Mouse (Mus musculus) heart, embryonic 16.5 days (tissue): Measurements from ENCODE around the gene Tmem203. TPM values are rescaled to one million over a fixed set of nuclear protein-coding genes. Genes with fewer than 3 reads are reported as not detected.

Experiments used
- ATAC-seq: fragments of 200-750 bp; cut with Nextera tagmentation; replicated peaks from 2 replicates; pipeline ENCODE4 v1.8.0; 2017; ENCODE audit warnings: moderate number of reproducible peaks; ENCODE audit not compliant: insufficient read depth, low FRiP score; ENCODE audit errors: extremely low read depth
- H3K27ac ChIP-seq: fragments of 300-500 bp; sonication (generic); 2 replicates; pipeline ENCODE4 v1.5.1; 2014; ENCODE audit warnings: mild to moderate bottlenecking, low read length, control low read depth, moderate library complexity
- H3K27me3 ChIP-seq: fragments of 300-500 bp; sonication (generic); 2 replicates; pipeline ENCODE4 v1.6.1; 2014; ENCODE audit warnings: low read length, mixed read lengths; ENCODE audit not compliant: control insufficient read depth, insufficient read depth
- H3K36me3 ChIP-seq: fragments of 300-500 bp; sonication (generic); 2 replicates; pipeline ENCODE4 v1.6.1; 2014; ENCODE audit not compliant: control insufficient read depth, insufficient read depth
- H3K4me1 ChIP-seq: fragments of 300-500 bp; sonication (generic); 2 replicates; pipeline ENCODE4 v1.6.1; 2014; ENCODE audit warnings: low read length, mixed read lengths; ENCODE audit not compliant: control insufficient read depth, insufficient read depth
- H3K4me2 ChIP-seq: fragments of 300-500 bp; sonication (generic); 2 replicates; pipeline ENCODE4 v1.6.1; 2014; ENCODE audit warnings: low read depth, mild to moderate bottlenecking, control low read depth, low read length
- H3K4me3 ChIP-seq: fragments of 300-500 bp; sonication (generic); 2 replicates; pipeline ENCODE4 v1.5.1; 2014; ENCODE audit warnings: mild to moderate bottlenecking, control low read depth, low read length
- H3K9ac ChIP-seq: fragments of 300-500 bp; sonication (generic); 2 replicates; pipeline ENCODE4 v1.6.1; 2014; ENCODE audit warnings: low read length, control low read depth
- H3K9me3 ChIP-seq: fragments of 300-500 bp; sonication (generic); replicated peaks from 2 replicates; pipeline ENCODE4 v1.6.1; 2016; ENCODE audit warnings: low read length; ENCODE audit not compliant: control insufficient read depth
- WGBS: fragments of 180-500 bp; shearing (Covaris S2); extraction: QIAGEN DNeasy Blood & Tissue Kit; methylation state at CpG from one replicate; pipeline ENCODE4 v1.1.7; 2014; 5-methylcytosine and 5-hydroxymethylcytosine counted together
- polyA plus RNA-seq: library from polyadenylated mRNA; unstranded; fragments of >200 nt; fragmentation: Nextera tagmentation; extraction: Ambion mirVana; gene quantifications from 2 replicates; pipeline ENCODE4 v1.2.1, GENCODE M21; 2015

The Tmem203 gene
- polyA plus RNA-seq, 1 experiment from 2014 or later: 15.1 TPM

GRCm38 (mm10) chr2:25223681-25224491, 31.4 kb upstream of the Tmem203 start:
- 1% methylated on average over 52 of the region's 53 CpGs for WGBS

GRCm38 (mm10) chr2:25224492-25224765, 30.8 kb upstream of the Tmem203 start, which contains the start of gene Tubb4b:
Tubb4b (minus strand) TSS chr2:25224702.
- under 1% methylated on average over 17 of the region's 17 CpGs for WGBS
- ATAC-seq: no peak
- Histone ChIP-seq H3K4me1 (peaks cover 12% of the 10 kb centered on the region), H3K36me3 (peaks cover 7% of the 10 kb centered on the region; the same call in 1 of the 2 replicates), H3K9me3 (no peaks in the 10 kb centered on the region), H3K4me2 (peak within 1 kb of the TSS; percentile 98), H3K27ac (peak within 1 kb of the TSS; percentile 99), H3K9ac (peak within 1 kb of the TSS; percentile 89), H3K27me3 (no peaks in the 10 kb centered on the region), H3K4me3 (peak within 1 kb of the TSS; percentile 80)

More at GRCm38 (mm10) chr2:25223681-25224491, 31.4 kb upstream of the Tmem203 start:
- H3K9me3 ChIP-seq: no peaks in the 10 kb centered on the region
- no peaks in the 10 kb centered on the region for H3K27me3 ChIP-seq
- H3K9ac ChIP-seq: peak overlapping the region; percentile 89
- H3K4me3 ChIP-seq: peak overlapping the region; percentile 80
- peak overlapping the region; percentile 98 for H3K4me2 ChIP-seq
- H3K36me3 ChIP-seq: peaks cover 7% of the 10 kb centered on the region; the same call in 1 of the 2 replicates
- ATAC-seq: peak; percentile 33
- peak overlapping the region; percentile 94 for H3K27ac ChIP-seq
- H3K4me1 ChIP-seq: peaks cover 12% of the 10 kb centered on the region

GRCm38 (mm10) chr2:25224766-25225752, 30.2 kb upstream of the Tmem203 start:
- peaks cover 12% of the 10 kb centered on the region for H3K4me1 ChIP-seq
- WGBS: 2% methylated on average over 41 of the region's 41 CpGs
- H3K27me3 ChIP-seq: no peaks in the 10 kb centered on the region
- peaks cover 7% of the 10 kb centered on the region; the same call in 1 of the 2 replicates for H3K36me3 ChIP-seq
- peak; percentile 93 for ATAC-seq
- H3K27ac ChIP-seq: peak overlapping the region; percentile 99
- H3K9me3 ChIP-seq: no peaks in the 10 kb centered on the region
- H3K9ac ChIP-seq: peak overlapping the region; percentile 81
- peak overlapping the region; percentile 65 for H3K4me2 ChIP-seq
- H3K4me3 ChIP-seq: peak overlapping the region; percentile 80

- peaks cover under 1% of the 10 kb centered on the region; the same call in 1 of the 2 replicates for H3K27me3 ChIP-seq
- 74% methylated on average over 8 of the region's 8 CpGs for WGBS
- no peaks in the 10 kb centered on the region for H3K9me3 ChIP-seq
- peak overlapping the region; percentile 71 for H3K4me3 ChIP-seq
- H3K36me3 ChIP-seq: peaks cover 7% of the 10 kb centered on the region; the same call in 1 of the 2 replicates
- peak overlapping the region; percentile 65 for H3K4me2 ChIP-seq
- no peak for ATAC-seq
- peaks cover 12% of the 10 kb centered on the region for H3K4me1 ChIP-seq
- H3K27ac ChIP-seq: peak overlapping the region; percentile 99
- peak overlapping the region; percentile 81; the same call in 1 of the 2 replicates for H3K9ac ChIP-seq
These were observed 29.3 kb upstream of the Tmem203 start for GRCm38 (mm10) chr2:25225811-25226379.

- Histone ChIP-seq H3K27ac (no peak overlapping the region), H3K4me2 (no peak overlapping the region), H3K9me3 (no peaks in the 10 kb centered on the region), H3K27me3 (peaks cover 2% of the 10 kb centered on the region; the same call in 1 of the 2 replicates), H3K9ac (no peak overlapping the region), H3K36me3 (peaks cover 4% of the 10 kb centered on the region; the same call in 1 of the 2 replicates), H3K4me3 (no peak overlapping the region), H3K4me1 (peaks cover 12% of the 10 kb centered on the region)
- 75% methylated on average over 5 of the region's 5 CpGs for WGBS
- ATAC-seq: no peak
These were observed 28.4 kb upstream of the Tmem203 start for GRCm38 (mm10) chr2:25226864-25227263.

GRCm38 (mm10) chr2:25227406-25227805, 27.8 kb upstream of the Tmem203 start:
- Histone ChIP-seq H3K27me3 (peaks cover 2% of the 10 kb centered on the region; the same call in 1 of the 2 replicates), H3K36me3 (0 out of 2 replicates have a peak, but pooled peaks cover 2% of the 10 kb centered on the region), H3K4me2 (no peak overlapping the region), H3K9ac (no peak overlapping the region), H3K4me3 (no peak overlapping the region), H3K9me3 (no peaks in the 10 kb centered on the region), H3K27ac (no peak overlapping the region), H3K4me1 (peaks cover 12% of the 10 kb centered on the region)
- 90% methylated on average over 4 of the region's 4 CpGs for WGBS
- ATAC-seq: no peak

- H3K9me3 ChIP-seq: no peaks in the 10 kb centered on the region
- peaks cover 2% of the 10 kb centered on the region; the same call in 1 of the 2 replicates for H3K27me3 ChIP-seq
- ATAC-seq: peak; percentile 12; the same call in 1 of the 2 replicates
- H3K36me3 ChIP-seq: 0 out of 2 replicates have a peak, but pooled peaks cover under 1% of the 10 kb centered on the region
- H3K27ac ChIP-seq: peak overlapping the region; percentile 69
- WGBS: 1% methylated on average over 7 of the region's 7 CpGs
- peaks cover 8% of the 10 kb centered on the region for H3K4me1 ChIP-seq
- peak overlapping the region; percentile 33 for H3K4me3 ChIP-seq
- H3K9ac ChIP-seq: peak overlapping the region; percentile 53; the same call in 1 of the 2 replicates
- peak overlapping the region; percentile 55 for H3K4me2 ChIP-seq
These were observed 26.8 kb upstream of the Tmem203 start for GRCm38 (mm10) chr2:25228431-25228889.

GRCm38 (mm10) chr2:25228995-25229530, 26.2 kb upstream of the Tmem203 start:
- Histone ChIP-seq H3K9me3 (no peaks in the 10 kb centered on the region), H3K4me1 (peaks cover 5% of the 10 kb centered on the region; the same call in 1 of the 2 replicates), H3K4me2 (peak overlapping the region; percentile 55), H3K27me3 (peaks cover 2% of the 10 kb centered on the region; the same call in 1 of the 2 replicates), H3K36me3 (no peaks in the 10 kb centered on the region), H3K27ac (no peak overlapping the region), H3K4me3 (no peak overlapping the region), H3K9ac (no peak overlapping the region)
- ATAC-seq: no peak
- WGBS: 69% methylated on average over 6 of the region's 6 CpGs
